Comparison of ENCODE assay signal across 24 mouse cellular contexts in the genomic region with DNA sequence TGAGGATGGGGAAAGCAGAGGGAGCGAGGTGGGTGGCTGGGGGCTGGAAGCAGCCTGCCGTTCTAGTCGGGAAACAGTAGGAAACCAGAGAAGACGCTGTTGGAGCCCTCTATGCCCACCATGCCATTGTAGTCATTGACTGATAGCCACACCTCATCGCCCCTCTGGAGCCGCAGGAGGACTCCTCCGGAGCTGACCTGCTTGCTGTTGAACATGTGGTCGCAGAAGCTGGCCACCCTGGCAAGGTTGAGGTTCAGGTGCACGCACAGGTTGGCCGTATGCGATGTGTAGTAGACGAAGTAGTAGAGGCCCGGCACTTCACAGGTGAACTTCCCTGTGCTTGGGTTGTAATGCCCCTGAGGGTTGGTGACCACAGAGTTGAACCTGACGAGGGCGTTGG. TPM values are rescaled to one million over a fixed set of nuclear protein-coding genes. Genes with fewer than 3 reads are reported as not detected.
"Had no signal": no experiment of that assay in that cellular context is flagged by ENCODE, and none has a peak within 500 bp of the region (broad histone marks: within the 10 kb centered on the region; RNA-seq: fewer than 3 reads in every experiment).

No protein-coding gene starts in this region.

- DNase-seq: gastrocnemius, postnatal 10 days; gastrocnemius, postnatal 25 days; heart, postnatal 14 days; heart, postnatal 36 days; kidney, adult 11 months; kidney, adult 2 months; kidney, adult 9 months; kidney, postnatal 14 days; kidney, postnatal 36 days; layer of hippocampus, adult 9-11 months; layer of hippocampus, postnatal 36 days; left cerebral cortex, postnatal 4 days had no signal

- H3K4me1 ChIP-seq: heart, embryonic 13.5 days; heart, embryonic 15.5 days; kidney, embryonic 15.5 days; limb, embryonic 13.5 days; liver, embryonic 12.5 days had no signal

- H3K9me3 ChIP-seq: heart, embryonic 13.5 days; heart, embryonic 15.5 days; hindbrain, embryonic 13.5 days; hindbrain, embryonic 15.5 days; kidney, embryonic 15.5 days; limb, embryonic 13.5 days; limb, embryonic 15.5 days; liver, embryonic 12.5 days had no signal

- H3K36me3 ChIP-seq: heart, embryonic 13.5 days; heart, embryonic 15.5 days; hindbrain, embryonic 13.5 days; hindbrain, embryonic 15.5 days; kidney, embryonic 15.5 days; limb, embryonic 13.5 days; limb, embryonic 15.5 days; liver, embryonic 12.5 days had no signal

- H3K27ac ChIP-seq: heart, embryonic 13.5 days; heart, embryonic 15.5 days; hindbrain, embryonic 13.5 days; hindbrain, embryonic 15.5 days; hindbrain, postnatal 0 days; kidney, embryonic 15.5 days; kidney, postnatal 0 days; limb, embryonic 13.5 days; limb, embryonic 15.5 days; liver, embryonic 12.5 days; liver, embryonic 14.5 days had no signal

- H3K4me3 ChIP-seq: heart, embryonic 13.5 days; heart, embryonic 15.5 days; hindbrain, embryonic 13.5 days; hindbrain, embryonic 15.5 days; kidney, embryonic 15.5 days; limb, embryonic 13.5 days; limb, embryonic 15.5 days; liver, embryonic 12.5 days had no signal

RNA-seq across cellular contexts. Expression of a gene that starts 8.6 kb away (rescaled TPM):
- total RNA-seq: hematopoietic stem cell, adult 5-6 weeks had no signal
